Mouse (Mus musculus) stomach, postnatal 0 days (tissue): Measurements from ENCODE around the gene Vps52. TPM values are rescaled to one million over a fixed set of nuclear protein-coding genes. Genes with fewer than 3 reads are reported as not detected.

Experiments used
- ATAC-seq: fragments of 200-750 bp; cut with Nextera tagmentation; 2 replicates; pipeline ENCODE4 v1.8.0; 2017; ENCODE audit not compliant: low FRiP score, low TSS enrichment
- DNase-seq: peaks from one replicate; pipeline ENCODE4 v3.0.0-alpha.2; 2016; ENCODE audit warnings: low spot score
- H3K27ac ChIP-seq: fragments of 300-500 bp; sonication (generic); replicated peaks from 2 replicates; pipeline ENCODE4 v1.5.1; 2014; ENCODE audit warnings: mild to moderate bottlenecking, control low read depth
- H3K27me3 ChIP-seq: fragments of 300-500 bp; sonication (generic); 2 replicates; pipeline ENCODE4 v1.6.1; 2014; ENCODE audit warnings: low read length; ENCODE audit not compliant: control insufficient read depth, insufficient read depth
- H3K36me3 ChIP-seq: fragments of 300-500 bp; sonication (generic); 2 replicates; pipeline ENCODE4 v1.6.1; 2014; ENCODE audit warnings: low read length, mixed read lengths; ENCODE audit not compliant: control insufficient read depth, insufficient read depth
- H3K4me1 ChIP-seq: fragments of 300-500 bp; sonication (generic); replicated peaks from 2 replicates; pipeline ENCODE4 v1.6.1; 2014; ENCODE audit warnings: antibody characterized with exemption; ENCODE audit not compliant: control insufficient read depth, insufficient read depth
- H3K4me2 ChIP-seq: fragments of 300-500 bp; sonication (generic); replicated peaks from 2 replicates; pipeline ENCODE4 v1.6.1; 2014; ENCODE audit warnings: low read depth, mild to moderate bottlenecking, control low read depth, moderate library complexity
- H3K4me3 ChIP-seq: fragments of 300-500 bp; sonication (generic); 2 replicates; pipeline ENCODE4 v1.5.1; 2014; ENCODE audit warnings: low read depth, low read length, control low read depth
- H3K9ac ChIP-seq: fragments of 300-500 bp; sonication (generic); 2 replicates; pipeline ENCODE4 v1.6.1; 2014; ENCODE audit warnings: mild to moderate bottlenecking, low read length, control low read depth, mixed read lengths
- H3K9me3 ChIP-seq: fragments of 300-500 bp; sonication (generic); 2 replicates; pipeline ENCODE4 v1.6.1; 2016; ENCODE audit warnings: low read length; ENCODE audit not compliant: control insufficient read depth
- CTCF ChIP-seq: IDR thresholded peaks from 2 replicates; pipeline ENCODE4 v1.5.1; 2016; ENCODE audit warnings: antibody characterized with exemption, low read depth, mild to moderate bottlenecking, moderate library complexity
- EP300 ChIP-seq: optimal IDR thresholded peaks from 2 replicates; pipeline ENCODE3; 2016; ENCODE audit warnings: antibody characterized with exemption
- WGBS: fragments of 180-500 bp; shearing (Covaris S2); extraction: QIAGEN DNeasy Blood & Tissue Kit; methylation state at CpG from one replicate; pipeline ENCODE4 v1.1.7; 2014; 5-methylcytosine and 5-hydroxymethylcytosine counted together
- polyA plus RNA-seq: library from polyadenylated mRNA; unstranded; fragments of >200 nt; fragmentation: Nextera tagmentation; extraction: Ambion mirVana; gene quantifications from 2 replicates; pipeline ENCODE4 v1.2.1, GENCODE M21; 2015

The Vps52 gene
- polyA plus RNA-seq, 1 experiment from 2014 or later: 24.7 TPM

DNA sequence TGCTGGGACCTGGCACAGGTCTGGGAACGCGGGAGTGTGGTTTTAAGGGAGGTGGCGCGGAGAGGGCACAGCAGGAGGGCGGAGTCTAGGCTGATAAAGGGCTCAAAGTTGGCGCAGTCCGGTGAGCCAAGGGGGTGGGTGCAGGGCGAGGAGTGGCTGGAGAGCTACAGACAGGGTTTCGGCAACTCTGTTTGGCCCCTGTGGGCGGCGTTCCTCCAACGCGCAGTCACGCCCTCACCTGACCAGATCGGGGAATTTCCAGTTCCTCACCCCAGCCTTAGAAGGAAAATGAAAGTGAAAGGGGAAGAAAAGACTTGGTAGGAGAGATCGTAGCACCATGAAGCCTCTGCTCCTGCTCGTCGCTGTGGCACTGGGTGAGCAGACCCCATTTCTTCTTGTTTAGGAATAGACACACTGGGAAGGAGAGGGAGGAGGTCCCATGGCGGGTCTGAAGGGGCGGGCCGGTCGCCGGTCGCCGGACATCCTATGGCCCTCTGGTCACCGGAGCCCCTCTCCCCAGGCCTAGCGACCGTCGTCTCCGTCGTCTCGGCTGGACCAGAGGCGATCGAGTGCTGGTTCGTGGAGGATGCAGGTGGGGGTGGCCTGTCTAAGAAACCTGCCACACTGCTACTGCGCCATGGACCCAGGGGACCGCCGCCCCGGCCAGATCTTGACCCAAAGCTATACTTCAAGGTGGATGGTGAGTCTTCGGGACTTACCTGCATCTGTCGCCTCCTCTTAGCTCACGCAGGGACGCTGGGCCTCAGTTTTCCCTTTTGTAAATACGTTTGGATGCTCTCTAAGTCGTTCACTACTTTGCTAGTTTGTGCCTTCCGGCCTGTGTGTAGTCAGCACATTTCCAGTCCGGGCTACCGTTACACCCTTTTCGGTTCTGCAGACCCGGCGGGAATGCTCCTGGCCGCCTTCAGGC is 36.0 kb upstream of the Vps52 start:
- H3K4me3 ChIP-seq: peak overlapping the region; percentile 77
- TF ChIP-seq EP300 (no peak), CTCF (peak; percentile 61)
- ATAC-seq (peak; percentile 75), DNase-seq (peak; percentile 95)
- under 1% methylated on average over 51 of the region's 52 CpGs for WGBS
- H3K27me3 ChIP-seq: no peaks in the 10 kb centered on the region
- peaks cover 3% of the 10 kb centered on the region; the same call in 1 of the 2 replicates for H3K36me3 ChIP-seq
- peak overlapping the region; percentile 82 for H3K9ac ChIP-seq
- peak overlapping the region; percentile 89 for H3K27ac ChIP-seq
- no peaks in the 10 kb centered on the region for H3K4me1 ChIP-seq
- H3K9me3 ChIP-seq: no peaks in the 10 kb centered on the region
- peak overlapping the region; percentile 96 for H3K4me2 ChIP-seq

DNA sequence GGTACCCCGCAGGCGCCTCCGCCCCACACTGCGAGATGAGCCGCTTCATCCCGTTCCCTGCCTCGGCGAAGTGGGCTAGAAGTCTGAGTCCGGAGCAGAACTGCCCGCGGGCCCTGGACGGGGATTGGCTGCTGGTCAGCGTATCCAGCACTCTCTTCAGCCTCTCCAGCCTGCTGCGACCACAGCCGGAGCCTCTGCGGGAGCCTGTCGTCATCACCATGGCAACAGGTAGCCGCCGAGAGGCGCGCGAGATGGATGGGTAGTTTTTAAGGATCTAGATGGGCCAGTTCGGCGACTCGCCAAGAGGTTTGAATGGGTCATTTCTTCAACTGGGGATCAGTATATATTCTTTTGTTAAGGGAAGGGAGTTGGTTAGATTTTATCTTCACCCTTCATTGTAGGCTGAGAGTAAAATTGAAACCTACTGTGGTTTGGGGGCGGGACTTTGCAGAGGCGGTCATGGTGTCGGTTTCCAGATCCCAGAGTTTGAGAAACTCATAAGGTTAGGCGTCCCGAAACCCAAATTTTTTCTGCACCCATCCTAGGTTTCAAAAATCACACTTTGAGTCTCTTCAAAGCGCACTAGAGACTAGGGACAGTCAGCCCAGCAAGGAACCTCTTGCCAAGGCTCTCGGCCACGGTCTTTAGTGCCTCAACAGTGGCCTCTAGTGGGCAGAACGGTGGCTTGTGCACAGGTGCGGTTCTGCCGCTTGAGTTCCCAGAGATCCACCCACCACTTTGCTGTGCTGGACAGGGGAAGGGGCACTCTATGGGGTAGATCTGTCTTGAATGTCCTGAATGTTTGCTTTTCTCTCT is 35.1 kb upstream of the Vps52 start:
- DNase-seq (peak; percentile 90), ATAC-seq (peak; percentile 9; the same call in 1 of the 2 replicates)
- peak overlapping the region; percentile 89 for H3K27ac ChIP-seq
- no peaks in the 10 kb centered on the region for H3K27me3 ChIP-seq
- no peaks in the 10 kb centered on the region for H3K9me3 ChIP-seq
- peak overlapping the region; percentile 77 for H3K4me3 ChIP-seq
- no peak for TF ChIP-seq EP300
- peak; percentile 91 for TF ChIP-seq CTCF
- under 1% methylated on average over 36 of the region's 36 CpGs for WGBS
- H3K9ac ChIP-seq: peak overlapping the region; percentile 82
- peak overlapping the region; percentile 96 for H3K4me2 ChIP-seq
- peaks cover 3% of the 10 kb centered on the region; the same call in 1 of the 2 replicates for H3K36me3 ChIP-seq
- H3K4me1 ChIP-seq: no peaks in the 10 kb centered on the region

DNA sequence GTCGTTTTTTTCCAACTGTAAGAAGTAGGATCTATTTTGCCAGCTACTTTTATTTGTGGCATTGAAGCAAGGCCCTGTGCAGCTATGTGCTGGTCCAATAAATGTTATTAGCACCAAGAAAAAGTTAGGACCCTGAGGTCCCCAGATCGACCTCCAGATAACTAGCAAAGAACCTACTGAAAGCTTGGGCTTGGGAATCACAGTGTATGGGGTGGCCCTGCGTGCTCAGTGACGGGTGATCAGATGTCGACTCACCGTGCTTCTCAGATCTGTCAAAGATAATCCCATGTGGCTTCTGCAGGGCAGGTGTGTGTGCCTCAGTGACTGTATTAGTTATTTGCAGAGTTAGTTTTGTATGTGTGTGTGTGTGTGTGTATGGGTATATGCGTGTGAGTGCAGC is 34.3 kb upstream of the Vps52 start:
- 85% methylated on average over 7 of the region's 7 CpGs for WGBS
- peaks cover 7% of the 10 kb centered on the region; the same call in 1 of the 2 replicates for H3K36me3 ChIP-seq
- H3K4me1 ChIP-seq: no peaks in the 10 kb centered on the region
- H3K4me3 ChIP-seq: no peak overlapping the region
- H3K27me3 ChIP-seq: no peaks in the 10 kb centered on the region
- no peaks in the 10 kb centered on the region for H3K9me3 ChIP-seq
- no peak for TF ChIP-seq EP300
- TF ChIP-seq CTCF: no peak
- no peak overlapping the region; the same call in 1 of the 2 replicates for H3K4me2 ChIP-seq
- H3K9ac ChIP-seq: no peak overlapping the region
- no peak overlapping the region for H3K27ac ChIP-seq
- DNase-seq: no peak
- no peak for ATAC-seq

DNA sequence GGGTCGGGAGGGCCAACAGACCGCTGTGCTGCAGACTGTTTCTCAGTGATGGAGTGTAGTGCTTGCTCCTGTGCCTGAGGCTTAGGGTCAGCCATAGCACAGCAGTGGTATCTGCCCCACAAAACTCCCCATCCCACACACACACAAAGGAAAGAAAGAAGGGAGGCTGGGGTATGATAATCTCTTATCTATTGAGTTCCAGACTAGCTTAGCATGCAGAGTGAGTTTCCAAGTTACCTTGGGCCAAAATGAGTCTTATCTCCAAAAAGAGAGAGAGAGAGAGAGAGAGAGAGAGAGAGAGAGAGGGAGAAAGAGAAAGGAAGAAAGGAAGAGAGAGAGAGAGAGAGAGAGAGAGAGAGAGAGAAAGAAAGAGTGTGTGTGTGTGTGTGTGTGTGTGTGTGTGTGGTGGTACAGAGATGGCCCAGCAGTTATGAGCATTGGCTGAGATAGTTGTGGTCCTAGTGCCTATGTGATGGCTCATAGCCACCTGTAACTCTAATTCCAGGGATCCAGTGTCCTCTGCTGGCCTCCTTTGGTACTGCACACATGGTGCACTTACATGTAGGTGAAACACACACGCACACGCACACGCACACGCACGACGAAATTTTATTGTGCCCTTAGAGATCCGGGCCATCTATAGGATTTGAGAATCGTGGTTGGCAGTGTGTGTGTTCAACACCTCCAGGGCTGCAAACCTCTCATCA is 30.9 kb upstream of the Vps52 start:
- DNase-seq (peak; percentile 58), ATAC-seq (no peak)
- H3K4me3 ChIP-seq: no peak overlapping the region
- no peak overlapping the region for H3K9ac ChIP-seq
- peaks cover 9% of the 10 kb centered on the region; the same call in 1 of the 2 replicates for H3K36me3 ChIP-seq
- no peak overlapping the region for H3K4me2 ChIP-seq
- no peaks in the 10 kb centered on the region for H3K27me3 ChIP-seq
- WGBS: 87% methylated on average over 10 of the region's 10 CpGs
- no peaks in the 10 kb centered on the region for H3K9me3 ChIP-seq
- 0 out of 2 replicates have a peak, but pooled peaks cover 3% of the 10 kb centered on the region for H3K4me1 ChIP-seq
- TF ChIP-seq CTCF (peak; percentile 69), EP300 (no peak)
- no peak overlapping the region for H3K27ac ChIP-seq

DNA sequence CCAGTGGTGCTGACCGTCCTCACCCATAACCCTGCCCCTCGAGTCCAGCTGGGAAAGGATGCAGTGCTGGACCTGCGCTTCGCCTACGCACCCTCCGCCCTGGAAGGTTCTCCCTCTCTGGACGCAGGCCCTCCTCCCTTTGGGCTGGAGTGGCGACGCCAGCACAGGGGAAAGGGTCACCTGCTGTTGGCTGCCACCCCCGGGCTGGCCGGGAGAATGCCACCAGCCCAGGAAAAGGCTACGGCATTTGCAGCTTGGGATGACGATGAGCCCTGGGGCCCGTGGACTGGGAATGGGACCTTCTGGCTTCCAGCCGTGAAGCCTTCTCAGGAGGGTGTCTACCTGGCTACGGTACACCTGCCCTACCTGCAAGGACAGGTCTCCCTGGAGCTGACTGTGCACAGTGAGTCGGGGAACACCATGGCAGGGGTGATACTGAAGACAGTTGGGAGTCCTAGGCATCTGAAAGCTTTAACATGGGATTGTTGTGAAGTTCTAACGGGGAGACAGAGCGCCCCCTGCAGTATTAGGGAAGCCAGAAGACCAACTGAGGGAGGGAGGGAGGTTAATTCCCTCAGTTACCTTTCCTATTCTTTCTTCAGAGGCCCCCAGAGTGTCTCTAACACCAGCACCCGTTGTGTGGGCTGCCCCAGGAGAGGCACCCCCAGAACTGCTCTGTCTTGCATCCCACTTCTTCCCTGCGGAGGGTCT is 30.1 kb upstream of the Vps52 start:
- DNase-seq (peak; percentile 15), ATAC-seq (no peak)
- whole genome bisulfite sequencing: 83% methylated on average over 21 of the region's 21 CpGs
- H3K27me3 ChIP-seq: no peaks in the 10 kb centered on the region
- no peaks in the 10 kb centered on the region for H3K9me3 ChIP-seq
- TF ChIP-seq CTCF (peak; percentile 47), EP300 (no peak)
- H3K27ac ChIP-seq: no peak overlapping the region
- H3K36me3 ChIP-seq: peaks cover 9% of the 10 kb centered on the region; the same call in 1 of the 2 replicates
- no peak overlapping the region for H3K4me3 ChIP-seq
- H3K9ac ChIP-seq: no peak overlapping the region
- H3K4me1 ChIP-seq: 0 out of 2 replicates have a peak, but pooled peaks cover 3% of the 10 kb centered on the region
- no peak overlapping the region for H3K4me2 ChIP-seq
